Mouse (Mus musculus) lung, adult 2 months (tissue): Measurements from ENCODE around the gene Wdr72. TPM values are rescaled to one million over a fixed set of nuclear protein-coding genes. Genes with fewer than 3 reads are reported as not detected.

Experiments used
- DNase-seq: peaks from one replicate; pipeline ENCODE4 v3.0.0; 2022
- H3K4me1 ChIP-seq: fragments of 200-500 bp; 2 replicates; pipeline ENCODE4 v1.6.1; 2011; ENCODE audit warnings: low read length; ENCODE audit not compliant: control insufficient read depth, insufficient read depth
- H3K4me3 ChIP-seq: fragments of 200-500 bp; replicated peaks from 2 replicates; pipeline ENCODE3; 2011; ENCODE audit warnings: low read depth, mild to moderate bottlenecking, control low read depth, low read length; ENCODE audit errors: extremely low read depth
- CTCF ChIP-seq: fragments of 200-500 bp; IDR thresholded peaks from 2 replicates; pipeline ENCODE4 v1.5.1; 2011; ENCODE audit warnings: mild to moderate bottlenecking, low read length, control low read depth; ENCODE audit not compliant: insufficient read depth
- POLR2A ChIP-seq: fragments of 200-500 bp; IDR thresholded peaks from 2 replicates; pipeline ENCODE4 v1.6.1; 2011; ENCODE audit warnings: low read depth, mild to moderate bottlenecking, control low read depth, low read length, borderline replicate concordance; ENCODE audit errors: extremely low read depth
- whole genome bisulfite sequencing: fragments of 180-500 bp; shearing (Covaris S2); methylation state at CpG from one replicate; pipeline ENCODE4 v1.1.7; 2018; 5-methylcytosine and 5-hydroxymethylcytosine counted together
- polyA plus RNA-seq: library from polyadenylated mRNA; depleted of rRNA; stranded (reverse); fragments of >200 nt; gene quantifications from 2 replicates; pipeline ENCODE4 v1.2.3, GENCODE M21; 2012; rRNA removed

Gene Wdr72
- polyA plus RNA-seq, 1 experiment: 0.32 TPM

DNA sequence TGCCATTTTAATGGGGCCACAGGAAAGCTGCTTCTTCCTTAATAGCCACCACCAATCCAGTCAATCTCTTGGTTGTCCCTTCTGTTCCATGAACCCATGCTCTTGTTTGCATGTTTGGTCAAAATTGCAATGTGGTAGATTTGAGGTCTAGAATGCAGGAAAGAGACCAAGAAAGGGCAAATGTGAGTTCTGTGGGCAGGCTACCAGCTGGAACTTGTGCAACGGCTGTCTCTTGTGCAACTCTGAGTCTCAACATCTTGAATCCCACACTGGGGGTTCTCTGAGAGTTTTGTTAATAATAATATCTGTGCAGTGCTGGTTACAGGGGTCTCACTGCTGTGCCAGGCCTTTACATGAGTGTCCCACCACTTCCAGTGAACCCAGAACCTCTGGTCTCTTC, 208.6 kb downstream of the Wdr72 start:
- no peaks in the 10 kb centered on the region for H3K4me1 ChIP-seq
- DNase-seq: no peak
- TF ChIP-seq POLR2A (no peak), CTCF (no peak)
- no peak overlapping the region for H3K4me3 ChIP-seq
- 76% methylated on average over 1 of the region's 1 CpGs for WGBS

GRCm38 (mm10) chr9:74324089-74324924, 214.2 kb downstream of the Wdr72 start:
- DNase-seq: no peak
- no peak for TF ChIP-seq CTCF
- TF ChIP-seq POLR2A: no peak
- H3K4me3 ChIP-seq: no peak overlapping the region
- 41% methylated on average over 11 of the region's 11 CpGs for WGBS
- no peaks in the 10 kb centered on the region for H3K4me1 ChIP-seq

DNA sequence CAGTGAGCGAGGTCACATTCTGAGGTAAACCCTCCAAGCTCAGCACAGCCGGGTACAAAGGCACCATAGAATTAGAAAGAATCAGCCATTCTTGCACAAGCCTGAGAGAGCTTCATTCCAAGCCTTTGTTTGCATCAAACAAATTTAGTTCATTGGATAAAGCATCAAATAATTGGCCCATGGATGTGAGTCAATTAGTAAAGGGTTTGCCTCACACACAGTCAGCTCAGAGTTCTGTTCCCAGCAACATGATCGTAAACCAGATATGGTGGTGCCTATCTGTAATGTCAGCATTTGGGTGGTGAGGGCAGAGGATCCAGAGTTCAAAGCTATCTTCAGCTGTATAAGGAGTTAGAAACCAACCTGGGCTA, 214.8 kb downstream of the Wdr72 start:
- Histone ChIP-seq H3K4me1 (no peaks in the 10 kb centered on the region), H3K4me3 (no peak overlapping the region)
- 80% methylated on average over 3 of the region's 3 CpGs for WGBS
- no peak for DNase-seq
- TF ChIP-seq POLR2A: no peak
- TF ChIP-seq CTCF: no peak

- 74% methylated on average over 1 of the region's 1 CpGs for WGBS
- H3K4me1 ChIP-seq: no peaks in the 10 kb centered on the region
- no peak for TF ChIP-seq CTCF
- no peak for TF ChIP-seq POLR2A
- DNase-seq: no peak
- H3K4me3 ChIP-seq: no peak overlapping the region
These were observed 215.8 kb downstream of the Wdr72 start for GRCm38 (mm10) chr9:74325981-74326380.

GRCm38 (mm10) chr9:74328821-74329220, 218.7 kb downstream of the Wdr72 start:
- Histone ChIP-seq H3K4me3 (no peak overlapping the region), H3K4me1 (no peaks in the 10 kb centered on the region)
- no peak for DNase-seq
- WGBS: 79% methylated on average over 5 of the region's 5 CpGs
- TF ChIP-seq CTCF (no peak), POLR2A (no peak)

DNA sequence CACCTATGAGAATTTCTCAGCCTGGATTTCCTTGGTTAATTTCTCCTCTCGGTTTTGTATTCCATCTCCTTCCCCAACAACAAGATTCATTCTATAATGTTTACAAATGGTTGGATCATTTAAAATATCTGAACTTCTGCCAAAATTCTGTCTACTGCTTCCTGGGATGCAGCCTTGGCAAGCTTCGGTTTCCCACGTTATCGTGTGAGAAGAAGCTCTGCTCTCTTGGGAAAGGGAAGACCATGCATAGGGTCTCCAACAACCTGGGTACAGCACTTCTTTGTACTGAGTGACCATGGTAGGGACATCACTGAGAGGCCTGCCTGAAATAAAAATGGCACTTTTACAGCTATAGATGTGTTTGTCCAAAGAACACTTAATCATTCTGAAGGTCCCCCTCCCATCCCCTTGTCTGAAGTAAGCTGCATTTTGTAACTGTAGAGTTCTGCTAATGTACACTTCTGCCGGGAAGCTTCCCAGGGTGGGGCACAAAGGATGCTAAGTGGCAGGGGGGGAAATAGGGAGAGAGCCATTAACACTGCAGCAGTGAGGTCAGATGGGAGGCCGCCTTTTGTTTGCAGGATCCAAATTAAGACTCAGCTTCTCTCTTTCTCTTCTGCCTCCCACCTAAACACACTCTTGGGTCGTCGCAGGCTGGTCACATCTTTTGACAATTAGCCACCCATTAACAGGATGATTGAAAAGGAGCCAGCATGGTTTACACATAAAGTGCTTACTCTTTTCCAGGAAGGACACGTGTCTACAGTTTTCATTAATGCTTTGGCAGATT, 220.7 kb downstream of the Wdr72 start:
- no peak overlapping the region for H3K4me3 ChIP-seq
- no peak for DNase-seq
- 27% methylated on average over 9 of the region's 9 CpGs for WGBS
- no peaks in the 10 kb centered on the region for H3K4me1 ChIP-seq
- TF ChIP-seq POLR2A: no peak
- TF ChIP-seq CTCF: no peak

DNA sequence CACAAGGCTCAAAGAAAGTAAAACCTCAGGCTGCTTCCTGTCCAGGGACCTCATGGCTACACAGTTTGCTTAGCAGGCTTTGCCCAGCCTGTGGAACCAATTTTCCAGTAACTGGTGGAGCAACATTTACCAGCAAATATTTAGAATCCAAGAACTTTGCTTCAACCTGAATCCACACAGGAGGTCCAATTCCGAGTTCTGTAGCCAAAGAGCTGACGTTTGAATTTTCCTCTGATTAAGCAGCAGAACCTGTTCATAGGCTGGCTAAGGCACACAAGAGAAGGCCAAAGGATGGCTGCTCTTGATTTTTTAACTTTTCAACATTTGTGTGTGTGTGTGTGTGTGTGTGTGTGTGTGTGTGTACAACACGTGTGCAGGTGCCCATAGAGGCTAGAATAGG, 222.2 kb downstream of the Wdr72 start:
- no peaks in the 10 kb centered on the region for H3K4me1 ChIP-seq
- WGBS: 81% methylated on average over 3 of the region's 3 CpGs
- TF ChIP-seq POLR2A: no peak
- TF ChIP-seq CTCF: no peak
- no peak overlapping the region for H3K4me3 ChIP-seq
- DNase-seq: no peak

Other genes starting within 250 kb of the Wdr72 start
- 0.01 TPM in 1 of 2 replicates, not detected in the other for gene Unc13c, start 141.4 kb upstream of the Wdr72 start, polyA plus RNA-seq